Mouse (Mus musculus) heart, embryonic 12.5 days (tissue): Measurements from ENCODE around the gene Lime1. TPM values are rescaled to one million over a fixed set of nuclear protein-coding genes. Genes with fewer than 3 reads are reported as not detected.
A peak's percentile ranks its signal among the peaks of the same experiment; 100 is the strongest.

ENCODE experiments used
- ATAC-seq: fragments of 200-750 bp; cut with Nextera tagmentation; 2 replicates; pipeline ENCODE4 v1.8.0; 2017; ENCODE audit warnings: moderate TSS enrichment, moderate library complexity; ENCODE audit not compliant: insufficient number of reproducible peaks, low FRiP score
- H3K27ac ChIP-seq: fragments of 300-500 bp; sonication (generic); 2 replicates; pipeline ENCODE4 v1.5.1; 2016; ENCODE audit warnings: mild to moderate bottlenecking, moderate library complexity; ENCODE audit not compliant: poor library complexity, severe bottlenecking
- H3K27me3 ChIP-seq: fragments of 300-500 bp; sonication (generic); replicated peaks from 2 replicates; pipeline ENCODE4 v1.6.1; 2016; ENCODE audit warnings: mild to moderate bottlenecking, moderate library complexity
- H3K36me3 ChIP-seq: fragments of 300-500 bp; sonication (generic); 2 replicates; pipeline ENCODE4 v1.6.1; 2016; ENCODE audit warnings: mild to moderate bottlenecking, moderate library complexity
- H3K4me1 ChIP-seq: fragments of 300-500 bp; sonication (generic); replicated peaks from 2 replicates; pipeline ENCODE4 v1.6.1; 2016; ENCODE audit warnings: mild to moderate bottlenecking
- H3K4me2 ChIP-seq: fragments of 300-500 bp; sonication (generic); 2 replicates; pipeline ENCODE4 v1.6.1; 2016; ENCODE audit warnings: mild to moderate bottlenecking, moderate library complexity
- H3K4me3 ChIP-seq: fragments of 300-500 bp; sonication (generic); 2 replicates; pipeline ENCODE4 v1.5.1; 2016; ENCODE audit warnings: mild to moderate bottlenecking
- H3K9ac ChIP-seq: fragments of 300-500 bp; sonication (generic); 2 replicates; pipeline ENCODE4 v1.6.1; 2016; ENCODE audit warnings: mild to moderate bottlenecking, moderate library complexity
- H3K9me3 ChIP-seq: fragments of 300-500 bp; sonication (generic); replicated peaks from 2 replicates; pipeline ENCODE4 v1.6.1; 2016; ENCODE audit warnings: mild to moderate bottlenecking, moderate library complexity
- WGBS: fragments of 180-500 bp; shearing (Covaris S2); methylation state at CpG from one replicate; pipeline ENCODE4 v1.1.7; 2016; 5-methylcytosine and 5-hydroxymethylcytosine counted together
- polyA plus RNA-seq: library from polyadenylated mRNA; unstranded; fragments of >200 nt; fragmentation: Nextera tagmentation; extraction: Ambion mirVana; gene quantifications from 2 replicates; pipeline ENCODE4 v1.2.1, GENCODE M21; 2016

The Lime1 gene
- polyA plus RNA-seq = 16.2 and 16.9 TPM in 2 replicates

GRCm38 (mm10) chr2:181379778-181380177 is at the start of gene Lime1:
TSS of gene Lime1 (plus strand) at chr2:181380078.
- Histone ChIP-seq H3K4me3 (no peak within 1 kb of the TSS), H3K4me2 (no peak within 1 kb of the TSS), H3K36me3 (peaks cover 65% of the 10 kb centered on the region), H3K27me3 (no peaks in the 10 kb centered on the region), H3K9me3 (no peaks in the 10 kb centered on the region), H3K27ac (no peak within 1 kb of the TSS), H3K4me1 (0 out of 2 replicates have a peak, but pooled peaks cover 2% of the 10 kb centered on the region), H3K9ac (no peak within 1 kb of the TSS)
- no peak for ATAC-seq
- 96% methylated on average over 12 of the region's 12 CpGs for WGBS

GRCm38 (mm10) chr2:181332542-181332941 is 47.3 kb upstream of the Lime1 start:
- Histone ChIP-seq H3K9ac (no peak overlapping the region), H3K27me3 (no peaks in the 10 kb centered on the region), H3K36me3 (peaks cover 78% of the 10 kb centered on the region), H3K4me1 (0 out of 2 replicates have a peak, but pooled peaks cover 3% of the 10 kb centered on the region), H3K27ac (no peak overlapping the region), H3K9me3 (no peaks in the 10 kb centered on the region), H3K4me3 (no peak overlapping the region), H3K4me2 (no peak overlapping the region)
- ATAC-seq = no peak

- peaks cover 73% of the 10 kb centered on the region for H3K36me3 ChIP-seq
- H3K4me1 ChIP-seq = 0 out of 2 replicates have a peak, but pooled peaks cover 3% of the 10 kb centered on the region
- H3K27me3 ChIP-seq = no peaks in the 10 kb centered on the region
- H3K4me2 ChIP-seq = no peak overlapping the region
- H3K9ac ChIP-seq = no peak overlapping the region
- no peak for ATAC-seq
- H3K27ac ChIP-seq = no peak overlapping the region
- 63% methylated on average over 3 of the region's 3 CpGs for WGBS
- H3K4me3 ChIP-seq = no peak overlapping the region
- H3K9me3 ChIP-seq = no peaks in the 10 kb centered on the region
These were observed 45.9 kb upstream of the Lime1 start for GRCm38 (mm10) chr2:181334023-181334422.

GRCm38 (mm10) chr2:181340426-181340825 is 39.5 kb upstream of the Lime1 start:
- 82% methylated on average over 4 of the region's 4 CpGs for WGBS
- Histone ChIP-seq H3K27ac (no peak overlapping the region), H3K9me3 (no peaks in the 10 kb centered on the region), H3K36me3 (peaks cover 65% of the 10 kb centered on the region), H3K4me1 (peaks cover 14% of the 10 kb centered on the region), H3K9ac (no peak overlapping the region), H3K4me2 (no peak overlapping the region), H3K4me3 (no peak overlapping the region), H3K27me3 (no peaks in the 10 kb centered on the region)
- ATAC-seq = no peak

GRCm38 (mm10) chr2:181342766-181343165 is 37.1 kb upstream of the Lime1 start:
- no peak overlapping the region for H3K4me3 ChIP-seq
- H3K27ac ChIP-seq = peak overlapping the region; percentile 51
- H3K36me3 ChIP-seq = peaks cover 71% of the 10 kb centered on the region
- H3K27me3 ChIP-seq = no peaks in the 10 kb centered on the region
- no peaks in the 10 kb centered on the region for H3K9me3 ChIP-seq
- no peak overlapping the region for H3K4me2 ChIP-seq
- no peak overlapping the region for H3K9ac ChIP-seq
- 61% methylated on average over 6 of the region's 6 CpGs for WGBS
- ATAC-seq = peak; percentile 71
- peaks cover 14% of the 10 kb centered on the region for H3K4me1 ChIP-seq

GRCm38 (mm10) chr2:181356780-181357179 is 23.1 kb upstream of the Lime1 start:
- Histone ChIP-seq H3K9ac (no peak overlapping the region), H3K9me3 (no peaks in the 10 kb centered on the region), H3K36me3 (peaks cover 98% of the 10 kb centered on the region), H3K4me2 (no peak overlapping the region), H3K27ac (no peak overlapping the region), H3K27me3 (no peaks in the 10 kb centered on the region), H3K4me3 (no peak overlapping the region), H3K4me1 (no peaks in the 10 kb centered on the region)
- ATAC-seq = no peak
- 73% methylated on average over 3 of the region's 3 CpGs for WGBS

GRCm38 (mm10) chr2:181363946-181364345 is 15.9 kb upstream of the Lime1 start:
- Histone ChIP-seq H3K27me3 (no peaks in the 10 kb centered on the region), H3K4me1 (peaks cover 29% of the 10 kb centered on the region), H3K27ac (no peak overlapping the region), H3K9me3 (no peaks in the 10 kb centered on the region), H3K4me3 (peak overlapping the region; percentile 90), H3K4me2 (peak overlapping the region; percentile 100), H3K9ac (peak overlapping the region; percentile 95), H3K36me3 (peaks cover 51% of the 10 kb centered on the region)
- 84% methylated on average over 3 of the region's 3 CpGs for WGBS
- ATAC-seq = no peak

- 9% methylated on average over 14 of the region's 14 CpGs for WGBS
- peak; percentile 7; the same call in 1 of the 2 replicates for ATAC-seq
- H3K36me3 ChIP-seq = peaks cover 51% of the 10 kb centered on the region
These were observed 15.4 kb upstream of the Lime1 start for GRCm38 (mm10) chr2:181364487-181364859.

GRCm38 (mm10) chr2:181364860-181365596 is 14.8 kb upstream of the Lime1 start, which contains the start of the genes Zgpat and Arfrp1:
TSS of gene Zgpat (plus strand) at chr2:181364928.
TSS of gene Arfrp1 (minus strand) at chr2:181365404.
- Histone ChIP-seq H3K9ac (peak within 1 kb of the TSS; percentile 95), H3K4me3 (peak within 1 kb of the TSS; percentile 90), H3K27ac (peak within 1 kb of the TSS; percentile 93), H3K36me3 (peaks cover 51% of the 10 kb centered on the region), H3K9me3 (peaks cover 3% of the 10 kb centered on the region; the same call in 1 of the 2 replicates), H3K4me2 (peak within 1 kb of the TSS; percentile 100), H3K27me3 (no peaks in the 10 kb centered on the region), H3K4me1 (peaks cover 29% of the 10 kb centered on the region)
- under 1% methylated on average over 68 of the region's 71 CpGs for WGBS
- peak; percentile 90 for ATAC-seq

More at GRCm38 (mm10) chr2:181364487-181364859, 15.4 kb upstream of the Lime1 start:
- peak overlapping the region; percentile 95 for H3K9ac ChIP-seq
- H3K27ac ChIP-seq = peak overlapping the region; percentile 93; the same call in 1 of the 2 replicates
- peak overlapping the region; percentile 100 for H3K4me2 ChIP-seq
- H3K4me1 ChIP-seq = peaks cover 29% of the 10 kb centered on the region
- H3K9me3 ChIP-seq = no peaks in the 10 kb centered on the region
- no peaks in the 10 kb centered on the region for H3K27me3 ChIP-seq
- peak overlapping the region; percentile 90 for H3K4me3 ChIP-seq

- Histone ChIP-seq H3K27me3 (no peaks in the 10 kb centered on the region), H3K27ac (peak overlapping the region; percentile 93), H3K9ac (peak overlapping the region; percentile 95), H3K9me3 (peaks cover 4% of the 10 kb centered on the region; the same call in 1 of the 2 replicates), H3K4me1 (peaks cover 29% of the 10 kb centered on the region), H3K4me2 (peak overlapping the region; percentile 100), H3K4me3 (peak overlapping the region; percentile 90), H3K36me3 (peaks cover 51% of the 10 kb centered on the region)
- ATAC-seq = peak; percentile 67
- 0% methylated on average over 20 of the region's 20 CpGs for WGBS
These were observed 14.2 kb upstream of the Lime1 start for GRCm38 (mm10) chr2:181365655-181366075.

GRCm38 (mm10) chr2:181370001-181370400 is 9.9 kb upstream of the Lime1 start:
- H3K9ac ChIP-seq = no peak overlapping the region
- ATAC-seq = no peak
- 97% methylated on average over 5 of the region's 5 CpGs for WGBS
- H3K27me3 ChIP-seq = no peaks in the 10 kb centered on the region
- H3K4me2 ChIP-seq = no peak overlapping the region
- H3K27ac ChIP-seq = no peak overlapping the region
- peaks cover 37% of the 10 kb centered on the region for H3K36me3 ChIP-seq
- H3K9me3 ChIP-seq = peaks cover 4% of the 10 kb centered on the region; the same call in 1 of the 2 replicates
- no peak overlapping the region for H3K4me3 ChIP-seq
- H3K4me1 ChIP-seq = peaks cover 21% of the 10 kb centered on the region
